Mouse (Mus musculus): ENCODE data around the gene Vmn1r119. TPM values are rescaled to one million over a fixed set of nuclear protein-coding genes. Genes with fewer than 3 reads are reported as not detected.

Gene Vmn1r119
- not detected in 2 replicates for polyA plus RNA-seq (2012; rRNA removed)

GRCm38 (mm10) chr7:21012355-21012754 lies at the start of gene Vmn1r119:
TSS of gene Vmn1r119 (minus strand) at chr7:21012455.

GRCm38 (mm10) chr7:21053684-21054083 lies 41.4 kb upstream of the Vmn1r119 start, which contains the start of gene Vmn1r120:
TSS of gene Vmn1r120 (minus strand) at chr7:21053784.

Other genes starting within 250 kb of the Vmn1r119 start
- gene Vmn1r112, start 241.3 kb downstream of the Vmn1r119 start, polyA plus RNA-seq (2012; rRNA removed): not detected in 2 replicates
- gene Vmn1r113, start 225.2 kb downstream of the Vmn1r119 start, polyA plus RNA-seq (2012; rRNA removed): not detected in 2 replicates
- not detected in 2 replicates for gene Vmn1r114, start 200.3 kb downstream of the Vmn1r119 start, polyA plus RNA-seq (2012; rRNA removed)
- gene Vmn1r115, start 167.5 kb downstream of the Vmn1r119 start, polyA plus RNA-seq (2012; rRNA removed): not detected in 2 replicates
- not detected in 2 replicates for gene Vmn1r116, start 140.2 kb downstream of the Vmn1r119 start, polyA plus RNA-seq (2012; rRNA removed)
- not detected in 2 replicates for gene Vmn1r117, start 128.3 kb downstream of the Vmn1r119 start, polyA plus RNA-seq (2012; rRNA removed)
- gene Vmn1r118, start 100.1 kb downstream of the Vmn1r119 start, polyA plus RNA-seq (2012; rRNA removed): not detected in 2 replicates
- not detected in 2 replicates for gene Vmn1r120, start 41.3 kb upstream of the Vmn1r119 start, polyA plus RNA-seq (2012; rRNA removed)
- not detected in 2 replicates for gene Vmn1r121, start 86.1 kb upstream of the Vmn1r119 start, polyA plus RNA-seq (2012; rRNA removed)
- gene Vmn1r122, start 121.7 kb upstream of the Vmn1r119 start, polyA plus RNA-seq (2012; rRNA removed): not detected in 2 replicates
- gene Vmn1r123, start 149.7 kb upstream of the Vmn1r119 start, polyA plus RNA-seq (2012; rRNA removed): not detected in 2 replicates
- not detected in 2 replicates for gene Gm5157, start 178.0 kb upstream of the Vmn1r119 start, polyA plus RNA-seq (2012; rRNA removed)
- not detected in 2 replicates for gene Vmn1r124, start 248.2 kb upstream of the Vmn1r119 start, polyA plus RNA-seq (2012; rRNA removed)